Mouse (Mus musculus): ENCODE measurements around the gene Mrpl34.
"Not testable (repeated sequence)": the region's sequence is repeated elsewhere in the genome, so short reads cannot be mapped to it uniquely, and the experiment has no call there.

The Mrpl34 gene

DNA sequence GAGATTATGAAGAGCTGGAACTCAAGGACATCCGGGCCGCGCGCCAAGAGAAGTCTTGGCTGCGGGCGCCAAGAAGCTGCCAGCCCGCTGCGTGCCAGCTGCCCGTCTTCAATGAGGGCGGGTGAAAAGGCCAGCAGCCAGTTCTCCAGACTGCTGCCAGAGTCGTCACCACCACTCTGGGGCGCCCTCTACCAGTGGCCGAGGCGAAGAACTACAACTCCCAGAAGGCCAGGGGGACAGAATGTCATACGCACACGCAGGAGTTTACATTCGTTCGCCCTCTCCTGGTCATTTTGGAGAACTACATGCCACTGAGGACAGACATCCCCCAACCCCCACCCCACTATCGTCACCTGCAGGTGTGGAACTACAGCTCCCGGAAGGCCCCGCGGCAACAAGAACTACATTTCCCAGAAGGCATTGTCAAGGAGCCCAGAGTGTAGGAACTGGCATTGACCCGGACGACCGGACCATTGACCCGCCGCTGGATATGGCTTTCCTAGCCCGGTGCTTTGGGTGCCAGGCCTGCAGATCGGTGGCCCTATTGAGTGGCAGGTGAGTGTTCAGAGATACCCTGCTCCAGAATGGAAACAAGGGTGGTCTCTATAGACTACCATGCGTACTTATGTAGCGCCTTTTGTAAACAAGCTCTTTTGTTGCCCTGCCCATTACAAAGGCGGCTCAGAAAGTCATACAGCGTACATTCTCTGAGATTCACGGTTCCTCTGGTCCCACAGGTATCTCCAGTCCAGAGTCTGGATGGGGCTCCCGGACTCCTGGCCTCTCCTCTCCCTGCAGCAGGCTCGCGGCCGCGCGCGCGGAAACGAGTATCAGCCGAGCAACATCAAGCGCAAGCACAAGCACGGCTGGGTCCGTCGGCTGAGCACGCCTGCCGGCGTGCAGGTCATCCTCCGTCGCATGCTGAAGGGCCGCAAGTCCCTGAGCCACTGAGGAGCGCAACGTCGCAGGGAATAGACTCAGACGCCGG lies at the start of gene Mrpl34:
Gene Mrpl34, plus strand, starts transcription at position 447 of the 988 bp plus-strand sequence.
- DNase-seq (ENCODE audit: low spot score), result peak; percentile 99

DNA sequence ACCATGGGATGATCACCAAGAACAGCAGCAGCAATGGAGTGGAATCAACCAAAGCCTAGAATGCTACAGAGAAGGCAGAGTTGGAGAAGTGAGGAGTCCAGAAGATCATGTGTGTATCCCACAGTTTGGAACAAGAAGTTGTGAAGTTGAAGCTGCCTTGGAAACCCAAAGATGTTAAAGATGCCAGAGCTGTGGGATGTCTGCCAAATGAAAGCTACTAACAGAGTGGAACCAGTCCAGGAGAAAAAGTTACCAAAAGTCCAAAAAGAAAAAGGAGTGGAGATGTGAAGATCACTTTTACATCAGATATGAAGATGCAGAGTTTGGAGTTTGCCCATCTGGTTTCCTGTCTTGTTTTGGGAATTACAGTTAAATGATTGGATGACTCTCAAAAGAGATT lies 42.6 kb upstream of the Mrpl34 start:
- no peak for DNase-seq (ENCODE audit: low spot score)

DNA sequence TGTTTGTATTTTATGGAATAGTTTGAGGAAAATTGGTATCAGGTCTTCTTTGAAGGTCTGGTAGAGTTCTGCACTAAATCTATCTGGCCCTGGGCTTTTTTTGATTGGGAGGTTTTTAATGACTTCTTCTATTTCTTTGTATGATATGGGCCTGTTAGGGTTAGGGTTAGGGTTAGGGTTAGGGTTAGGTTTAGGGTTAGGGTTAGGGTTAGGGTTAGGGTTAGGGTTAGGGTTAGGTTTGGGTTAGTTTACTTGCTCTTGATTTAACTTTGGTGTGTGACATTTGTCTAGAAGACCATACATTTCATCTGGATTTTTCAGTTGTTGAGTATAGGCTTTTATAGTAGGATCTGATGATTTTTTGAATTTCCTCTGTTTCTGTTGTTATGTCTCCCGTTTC lies 31.8 kb upstream of the Mrpl34 start:
- not testable (repeated sequence) for DNase-seq (ENCODE audit: low spot score)

DNA sequence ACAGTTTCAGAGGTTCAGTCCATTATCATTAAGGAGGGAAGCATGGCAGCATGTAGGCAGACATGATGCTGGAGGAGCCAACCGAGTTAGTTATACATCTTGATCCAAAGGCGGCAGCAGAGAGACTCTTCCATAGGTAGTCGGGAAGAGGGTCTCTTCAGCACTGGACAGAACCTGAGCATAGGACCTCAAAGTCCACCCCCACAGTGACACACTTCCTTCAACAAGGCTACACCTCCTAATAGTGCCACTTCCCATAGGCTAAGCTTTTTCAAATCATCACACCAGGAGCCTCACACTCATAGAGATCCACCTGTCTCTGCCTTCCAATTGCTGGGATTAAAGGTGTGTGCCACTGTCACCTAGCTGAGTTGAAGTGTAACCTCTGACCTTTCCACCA lies 27.7 kb upstream of the Mrpl34 start:
- DNase-seq (ENCODE audit: low spot score), result no peak

DNA sequence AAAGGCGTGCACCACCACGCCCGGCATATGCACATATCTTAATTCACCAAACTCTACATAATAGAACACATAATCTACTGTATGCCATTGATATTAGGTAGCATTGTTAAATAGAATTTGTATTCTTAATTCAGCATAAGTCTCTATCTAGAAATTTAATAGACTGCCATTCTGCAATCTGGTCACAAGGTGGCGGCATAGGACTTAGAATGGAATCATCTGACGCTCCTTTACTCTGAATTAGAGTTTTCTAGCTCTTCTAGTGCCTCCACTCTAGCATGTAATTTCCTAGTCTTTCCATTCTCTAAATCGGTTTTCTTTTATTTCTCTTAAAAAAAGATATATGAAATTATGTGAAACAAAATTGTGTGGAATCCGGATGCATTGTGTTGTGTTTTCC lies 23.4 kb upstream of the Mrpl34 start:
- DNase-seq (ENCODE audit: low spot score), result peak; percentile 52

DNA sequence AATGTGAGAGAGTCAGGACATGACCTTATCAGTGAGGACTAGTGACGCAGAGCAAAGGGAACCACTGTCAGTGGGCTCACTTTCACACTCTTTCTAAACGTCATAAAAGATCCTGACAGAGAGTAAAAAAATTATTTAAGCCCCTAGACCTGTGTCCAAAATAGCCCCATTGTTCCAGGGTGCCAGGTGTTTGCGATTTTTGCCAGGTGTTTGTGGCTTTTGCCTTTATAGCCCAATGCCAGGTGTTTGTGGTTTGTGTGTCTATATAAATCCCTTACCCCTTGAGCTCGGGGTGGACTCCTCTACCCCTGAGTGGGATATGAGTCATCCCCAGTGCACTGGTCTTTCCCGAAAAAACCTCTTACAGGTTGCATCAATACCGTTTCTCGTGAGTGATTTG lies 19.7 kb upstream of the Mrpl34 start:
- no peak for DNase-seq (ENCODE audit: low spot score)

DNA sequence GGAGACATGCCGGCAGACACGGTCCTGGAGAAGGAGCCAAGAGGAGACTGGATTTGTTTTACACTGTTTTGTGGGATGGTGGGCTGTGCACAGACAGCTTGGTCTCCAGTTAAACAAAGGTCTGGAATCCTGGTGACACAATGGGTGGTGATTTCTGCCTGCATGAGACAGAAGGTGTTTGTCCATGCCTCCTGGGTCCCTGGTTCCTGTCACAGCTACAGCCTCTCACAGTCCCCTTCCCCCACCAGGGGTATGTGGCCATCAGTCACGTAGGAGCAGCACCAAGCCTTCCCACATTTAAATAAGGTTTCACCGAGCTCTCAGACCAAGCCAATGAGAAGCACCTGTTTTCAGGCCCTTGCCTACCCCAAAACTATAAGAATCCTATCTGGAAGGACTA lies 13.4 kb upstream of the Mrpl34 start:
- no peak for DNase-seq (ENCODE audit: low spot score)

DNA sequence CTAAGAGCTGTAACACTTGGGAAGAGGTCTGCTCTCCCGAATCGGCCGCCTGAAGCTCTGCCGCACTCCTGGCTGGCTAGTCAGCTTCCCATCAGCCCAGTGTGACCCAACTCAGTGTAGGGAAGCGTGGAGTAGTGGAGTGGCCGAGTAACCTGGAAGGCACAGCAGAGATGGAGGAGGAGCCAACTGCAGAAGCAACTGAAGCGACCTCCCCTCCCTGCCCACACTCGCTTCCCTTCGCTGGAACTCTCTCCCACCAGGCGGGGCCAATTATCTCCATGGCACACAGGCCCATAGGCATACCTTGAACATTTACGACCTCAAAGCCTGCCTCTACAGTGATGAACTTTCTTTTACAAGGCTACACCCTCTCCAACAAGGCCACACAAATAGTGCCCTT lies 13.0 kb upstream of the Mrpl34 start:
- DNase-seq (ENCODE audit: low spot score), result no peak

DNA sequence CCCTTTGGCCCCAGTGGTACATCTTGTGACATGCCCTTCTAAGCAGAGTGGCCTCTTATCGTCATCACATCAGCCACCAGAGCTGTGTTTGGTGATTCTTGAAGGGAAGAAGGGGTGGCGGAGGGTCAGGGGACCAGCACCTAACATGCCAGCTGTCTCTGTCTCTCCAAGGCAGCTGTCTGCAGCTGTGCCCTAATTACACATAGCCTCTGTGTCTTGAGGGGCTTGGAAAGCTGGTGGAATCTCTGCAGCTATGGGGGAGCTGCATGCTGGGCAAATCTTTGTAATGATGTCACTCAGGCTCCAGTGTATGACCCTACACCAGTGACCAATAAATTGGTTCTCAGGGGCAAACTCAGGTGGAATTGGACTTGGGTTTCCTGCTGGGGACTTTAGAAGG lies 12.1 kb upstream of the Mrpl34 start:
- no peak for DNase-seq (ENCODE audit: low spot score)

DNA sequence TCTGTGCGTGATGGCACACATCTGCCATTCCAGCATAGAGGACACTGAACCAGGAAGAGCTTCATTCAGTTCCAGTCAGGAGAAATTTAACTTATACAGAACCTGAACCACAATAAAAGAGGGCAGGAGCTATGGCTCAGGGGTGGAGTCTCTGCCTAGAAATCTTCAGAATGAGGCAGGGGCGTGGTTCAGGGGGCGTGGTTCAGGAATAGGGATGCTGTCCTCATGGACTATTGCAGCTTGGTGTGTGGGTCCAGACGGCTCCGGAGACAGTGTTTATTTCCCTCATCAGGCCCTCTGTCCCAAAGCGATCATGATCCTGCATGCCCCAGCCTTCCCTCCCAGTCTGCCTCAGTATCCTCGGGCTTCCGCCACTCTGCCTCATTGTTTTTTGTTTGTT lies 10.1 kb upstream of the Mrpl34 start:
- DNase-seq (ENCODE audit: low spot score), result no peak

DNA sequence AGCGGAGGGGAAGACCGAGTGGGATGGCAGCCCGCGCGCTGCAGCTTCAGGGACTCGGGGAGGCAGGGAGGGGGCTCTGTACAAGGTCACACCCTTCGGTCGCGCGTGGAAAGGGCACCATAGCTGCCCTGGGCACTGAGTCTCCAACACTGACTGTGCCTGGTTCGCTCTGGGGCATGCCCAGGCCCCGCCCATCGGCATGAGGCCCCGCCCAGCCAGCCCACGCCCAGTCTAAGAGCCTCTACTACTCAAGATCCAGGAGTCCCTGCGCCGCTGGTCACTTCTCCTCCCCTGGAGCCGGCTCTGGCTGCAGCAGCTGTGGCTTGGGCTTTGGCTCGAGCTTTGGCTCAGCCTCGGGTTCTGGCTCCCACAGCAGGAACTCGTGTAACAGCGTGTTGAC lies 7.9 kb upstream of the Mrpl34 start:
- DNase-seq (ENCODE audit: low spot score), result no peak

DNA sequence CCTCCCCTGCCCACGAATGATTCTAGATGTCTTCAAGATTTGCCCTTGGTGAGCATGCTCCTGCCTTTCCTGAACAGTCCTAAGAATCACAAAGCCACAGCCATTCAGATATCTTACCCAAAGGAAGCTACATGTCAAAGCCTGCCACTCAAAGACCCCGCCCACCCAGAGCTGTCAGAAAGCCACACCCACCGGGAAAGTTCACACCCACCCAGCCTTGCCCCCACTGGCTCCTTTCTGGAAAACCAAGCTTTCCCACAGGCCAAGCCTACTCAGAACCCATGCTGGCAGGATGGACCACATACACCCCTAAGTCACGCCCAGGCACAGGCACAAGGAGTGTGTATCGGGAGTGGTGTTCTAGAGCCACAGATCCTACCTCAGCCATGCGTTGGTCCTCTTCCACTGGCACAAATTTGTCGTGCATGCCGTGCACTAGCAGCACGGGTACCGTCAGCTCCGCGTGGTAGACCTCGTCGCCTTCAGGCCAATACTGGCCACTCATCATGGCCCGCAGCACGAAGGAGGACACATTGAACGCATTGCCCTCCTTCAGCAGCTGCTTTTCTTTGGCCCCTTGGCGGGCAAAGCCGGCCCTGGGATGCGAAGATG lies 7.0 kb upstream of the Mrpl34 start:
- DNase-seq (ENCODE audit: low spot score), result no peak

DNA sequence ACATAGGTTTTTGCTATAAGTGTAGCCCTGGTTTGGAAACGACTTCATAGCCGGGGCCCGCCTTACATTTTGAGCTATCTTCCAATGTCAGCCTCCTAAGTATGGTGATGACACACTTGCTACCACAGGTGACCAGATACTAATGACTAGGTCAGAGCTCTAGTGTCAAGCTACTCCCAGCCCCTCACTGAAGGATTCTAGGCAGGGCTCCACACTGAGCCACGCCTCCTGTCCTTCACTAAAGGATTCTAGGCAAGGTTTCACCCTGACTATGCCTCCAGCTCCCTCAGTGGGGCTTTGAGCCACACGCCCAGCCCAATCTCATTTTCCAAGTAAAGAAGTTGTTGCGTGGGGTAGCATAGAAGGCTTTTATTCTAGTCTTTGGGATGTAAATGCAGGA lies 4.0 kb upstream of the Mrpl34 start:
- DNase-seq (ENCODE audit: low spot score), result no peak

DNA sequence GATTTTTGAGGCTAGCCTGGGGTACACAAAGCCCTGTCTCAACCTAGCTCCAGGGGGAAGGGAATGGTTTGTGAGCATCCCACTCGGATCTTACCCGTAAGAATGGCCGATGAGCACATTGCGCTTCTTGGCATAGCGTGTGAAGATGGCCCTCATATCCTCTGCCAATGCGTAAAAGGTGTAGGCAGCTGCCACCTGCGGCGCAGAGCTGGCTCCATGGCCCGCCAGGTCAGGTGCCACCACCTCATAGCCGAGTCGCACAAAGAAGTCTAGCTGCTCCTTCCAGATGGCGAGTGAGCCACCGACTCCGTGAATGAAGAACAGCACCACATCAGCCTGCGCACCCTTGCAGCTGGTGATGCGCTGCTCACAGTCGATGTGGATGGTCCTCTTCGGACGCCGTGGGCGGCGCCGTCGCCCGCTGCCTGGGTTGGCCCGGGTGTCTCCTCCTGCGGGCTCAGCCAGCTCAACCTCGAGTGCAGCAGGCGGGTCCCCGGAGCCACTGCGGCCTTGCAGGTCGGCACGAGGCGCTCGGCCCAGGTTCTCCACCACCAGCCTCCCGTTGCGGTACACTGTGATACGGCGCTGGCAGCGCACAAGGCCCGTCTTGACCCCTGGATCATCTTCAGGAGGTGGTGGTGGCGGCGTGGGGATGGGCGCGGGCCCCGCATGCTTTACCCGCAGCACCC lies 3.5 kb upstream of the Mrpl34 start:
- DNase-seq (ENCODE audit: low spot score), result no peak

DNA sequence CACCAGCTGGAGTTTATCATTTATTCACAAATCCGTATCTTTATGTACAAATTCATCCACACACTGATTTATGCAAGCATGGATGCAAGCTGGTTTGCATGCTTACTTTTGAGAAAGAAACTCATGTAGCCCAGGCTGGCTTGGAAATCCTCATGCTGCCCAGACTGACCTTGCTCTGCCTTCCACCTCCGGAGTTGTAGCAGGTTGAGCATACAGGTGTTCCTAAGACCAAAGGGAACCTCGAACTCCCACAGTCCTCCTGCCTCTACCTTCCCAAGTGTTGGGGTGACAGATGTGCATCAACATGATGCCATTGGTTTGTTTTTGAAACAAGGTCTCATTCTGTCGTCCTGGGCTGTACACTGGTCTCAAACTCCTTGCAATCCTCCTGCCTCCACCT lies 2.6 kb upstream of the Mrpl34 start:
- no peak for DNase-seq (ENCODE audit: low spot score)

DNA sequence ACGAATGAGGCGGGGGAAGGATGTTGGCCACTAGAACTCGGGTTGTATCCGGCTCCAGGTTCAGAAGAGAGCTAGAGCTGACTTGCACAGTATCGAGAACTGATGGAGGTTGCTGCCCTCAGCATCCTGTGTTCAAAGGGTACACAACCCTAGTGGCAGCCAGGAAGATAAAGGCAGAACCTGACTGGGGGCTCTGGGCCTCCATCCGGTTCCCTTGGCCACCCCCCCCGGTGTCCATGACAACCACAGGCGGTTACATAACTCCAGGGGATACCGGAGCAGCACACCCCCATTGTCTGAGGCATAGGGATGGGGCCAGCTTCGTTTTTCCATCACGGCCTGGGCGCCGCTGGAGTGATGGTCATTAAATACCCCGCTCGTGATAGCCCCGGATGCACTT lies 2.0 kb upstream of the Mrpl34 start:
- DNase-seq (ENCODE audit: low spot score), result peak; percentile 50

DNA sequence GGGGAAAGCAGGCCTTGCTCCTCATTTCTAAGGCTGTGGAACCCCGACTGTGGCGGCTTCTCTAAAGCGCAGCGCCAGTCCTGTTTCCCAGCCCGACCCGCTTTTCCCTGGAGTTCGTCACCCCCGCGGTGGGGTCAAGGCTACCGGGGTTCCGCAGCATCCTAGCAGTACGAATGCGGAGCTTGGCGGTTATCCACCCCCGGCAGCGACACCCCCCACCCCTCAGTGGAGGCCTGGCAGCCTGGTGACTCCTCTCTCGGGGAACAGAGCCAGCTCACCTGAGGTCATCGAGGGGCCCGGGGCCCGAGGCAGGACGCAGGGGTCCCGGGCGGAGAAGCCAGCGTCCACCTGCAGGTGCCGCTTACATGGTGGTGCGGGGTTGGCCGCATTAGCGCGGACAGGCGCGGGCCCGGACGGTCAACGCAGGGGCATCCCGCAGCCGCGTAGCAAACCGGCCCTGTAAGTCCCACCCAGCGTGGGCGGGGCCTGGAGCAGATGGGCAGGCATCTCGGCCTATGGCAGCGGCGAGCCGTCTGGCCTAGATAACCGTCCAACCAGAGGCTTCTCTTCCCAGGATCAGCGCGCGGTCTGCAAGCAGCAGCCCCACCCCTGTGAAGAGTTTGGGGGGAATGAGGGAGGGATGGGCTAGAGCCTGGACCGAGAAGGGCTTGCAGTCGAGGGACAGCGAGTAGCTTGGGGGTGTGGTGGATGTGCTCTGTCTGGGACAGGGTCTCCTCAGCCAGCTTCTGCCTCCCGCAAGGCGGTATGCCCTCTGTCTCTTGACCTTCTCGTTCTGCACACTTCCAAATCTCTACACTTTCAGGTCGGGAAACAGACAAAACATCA lies 1.3 kb upstream of the Mrpl34 start, which contains the start of gene Abhd8:
Gene Abhd8, minus strand, starts transcription at position 468 of the 846 bp plus-strand sequence.
- DNase-seq (ENCODE audit: low spot score), result peak; percentile 97

DNA sequence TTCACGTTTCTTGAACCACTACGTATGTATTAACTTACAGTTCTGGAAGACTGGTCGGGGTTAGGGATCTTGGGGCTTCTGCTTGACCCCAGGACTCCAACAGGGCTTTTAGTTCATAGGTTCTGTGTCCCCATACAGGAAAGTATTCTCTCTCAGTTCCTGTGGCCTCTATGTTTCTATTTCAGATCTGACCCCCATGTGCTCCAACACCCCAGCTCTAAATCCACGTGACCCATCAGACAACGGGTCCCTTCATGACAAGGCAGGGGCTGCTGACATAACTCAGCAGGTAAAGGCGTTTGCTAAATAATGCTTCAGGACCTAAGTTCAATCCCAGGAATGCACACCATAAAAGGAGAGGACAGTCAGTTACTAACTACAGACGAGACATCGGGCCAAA lies 974 bp downstream of the Mrpl34 start:
- no peak for DNase-seq (ENCODE audit: low spot score)

DNA sequence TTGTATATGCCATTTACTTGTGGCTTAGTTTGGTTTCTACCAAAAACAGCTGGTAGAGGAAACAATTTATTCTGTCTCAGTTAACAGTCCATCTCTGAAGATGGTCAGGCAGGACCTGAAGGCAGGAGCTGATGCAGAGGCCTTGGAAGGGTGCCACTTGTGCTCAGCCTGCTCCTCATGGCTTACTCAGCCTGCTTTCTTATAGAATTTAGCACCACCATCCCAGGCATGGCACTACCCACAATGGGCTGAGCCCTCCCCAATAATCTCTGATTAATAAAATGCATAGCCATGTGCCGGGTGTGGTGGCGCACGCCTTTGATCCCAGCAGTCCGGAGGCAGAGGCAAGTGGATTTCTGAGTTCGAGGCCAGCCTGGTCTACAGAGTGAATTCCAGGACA lies 1.4 kb downstream of the Mrpl34 start:
- DNase-seq (ENCODE audit: low spot score), result no peak

DNA sequence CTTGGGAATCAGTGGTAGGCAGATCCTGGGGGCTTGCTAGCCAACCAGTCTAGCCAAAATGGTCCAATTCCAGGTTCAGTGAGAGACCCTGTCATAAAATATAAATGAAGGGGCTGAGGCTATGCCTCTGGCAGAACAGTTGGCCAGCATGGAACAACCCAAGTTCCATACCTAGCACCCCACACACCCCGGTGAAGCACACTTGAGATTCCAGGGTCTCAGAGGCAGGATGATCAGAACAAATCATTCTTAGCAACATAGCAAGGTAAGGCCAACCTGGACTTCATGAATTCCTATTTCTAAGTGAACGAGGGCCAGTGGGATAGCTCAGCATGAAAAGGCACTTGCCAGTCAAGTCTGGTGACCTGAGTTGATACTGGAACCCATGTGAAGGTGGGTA lies 2.4 kb downstream of the Mrpl34 start:
- no peak for DNase-seq (ENCODE audit: low spot score)

DNA sequence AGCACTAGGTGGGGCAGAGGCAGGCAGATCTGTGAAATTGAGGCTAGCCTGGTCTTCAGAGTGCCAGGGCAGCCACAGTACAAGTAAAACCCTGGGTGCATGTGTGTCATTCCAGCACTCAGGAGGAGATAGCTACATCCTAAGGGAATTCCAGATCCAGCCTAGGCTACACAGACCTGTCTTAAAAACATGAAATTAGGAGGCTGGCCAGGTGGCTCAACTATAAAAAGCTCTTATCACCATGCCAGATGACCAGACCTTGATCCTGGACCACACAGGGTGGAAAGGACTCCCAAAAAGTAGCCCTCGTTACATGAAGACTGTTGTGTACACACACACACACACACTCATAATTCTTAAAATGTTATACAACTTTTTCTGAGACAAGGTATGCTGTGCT lies 3.2 kb downstream of the Mrpl34 start:
- no peak for DNase-seq (ENCODE audit: low spot score)

DNA sequence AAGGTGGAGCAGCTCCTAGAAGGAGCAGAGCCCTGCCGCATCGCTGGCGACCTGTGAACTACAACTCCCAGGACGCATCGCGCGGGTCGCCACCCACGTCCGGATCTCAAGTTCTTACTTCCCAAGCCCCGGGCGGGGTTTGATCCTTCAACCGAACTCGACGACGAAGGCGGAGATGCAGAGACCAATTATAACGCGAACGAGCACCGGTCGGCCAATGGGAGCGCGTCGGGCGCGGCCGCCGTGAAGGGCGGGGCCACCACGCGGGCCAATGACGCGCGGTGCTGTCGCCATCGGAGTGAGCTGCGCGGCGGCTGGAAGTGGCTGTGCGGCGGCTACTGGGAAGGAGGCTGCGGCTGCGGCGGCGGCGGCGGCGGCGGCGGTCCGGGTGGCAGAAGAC lies 4.2 kb downstream of the Mrpl34 start, which contains the start of gene Dda1:
Gene Dda1, plus strand, starts transcription at position 284 of the 400 bp plus-strand sequence.
- DNase-seq (ENCODE audit: low spot score), result peak; percentile 99
